Mouse (Mus musculus) liver, embryonic 11.5 days (tissue): ENCODE data around the gene Pdss1. TPM values are rescaled to one million over a fixed set of nuclear protein-coding genes. Genes with fewer than 3 reads are reported as not detected.
"Not testable (repeated sequence)": the region's sequence is repeated elsewhere in the genome, so short reads cannot be mapped to it uniquely, and the experiment has no call there.

ENCODE experiments used
- ATAC-seq: fragments of 200-750 bp; cut with Nextera tagmentation; replicated peaks from 2 replicates; pipeline ENCODE4 v1.8.0; 2017; ENCODE audit warnings: moderate number of reproducible peaks, mild to moderate bottlenecking, moderate TSS enrichment, moderate library complexity; ENCODE audit not compliant: low FRiP score
- DNase-seq: peaks from one replicate; pipeline ENCODE4 v3.0.0-alpha.2; 2017; ENCODE audit warnings: low spot score
- H3K27ac ChIP-seq: fragments of 300-500 bp; sonication (generic); 2 replicates; pipeline ENCODE4 v1.5.1; 2014; ENCODE audit warnings: mild to moderate bottlenecking, low read depth, low read length, control low read depth
- H3K27me3 ChIP-seq: fragments of 300-500 bp; sonication (generic); replicated peaks from 2 replicates; pipeline ENCODE4 v1.6.1; 2014; ENCODE audit warnings: low read length, mixed read lengths; ENCODE audit not compliant: control insufficient read depth, insufficient read depth
- H3K36me3 ChIP-seq: fragments of 300-500 bp; sonication (generic); 2 replicates; pipeline ENCODE4 v1.6.1; 2014; ENCODE audit warnings: mild to moderate bottlenecking, low read length, moderate library complexity, mixed read lengths; ENCODE audit not compliant: control insufficient read depth, insufficient read depth
- H3K4me1 ChIP-seq: fragments of 300-500 bp; sonication (generic); replicated peaks from 2 replicates; pipeline ENCODE4 v1.6.1; 2014; ENCODE audit warnings: low read length, mixed read lengths; ENCODE audit not compliant: control insufficient read depth, insufficient read depth
- H3K4me2 ChIP-seq: fragments of 300-500 bp; sonication (generic); 2 replicates; pipeline ENCODE4 v1.6.1; 2014; ENCODE audit warnings: mild to moderate bottlenecking, control low read depth, moderate library complexity
- H3K4me3 ChIP-seq: fragments of 300-500 bp; sonication (generic); 2 replicates; pipeline ENCODE4 v1.5.1; 2014; ENCODE audit warnings: low read depth, low read length, control low read depth
- H3K9ac ChIP-seq: fragments of 300-500 bp; sonication (generic); 2 replicates; pipeline ENCODE4 v1.6.1; 2014; ENCODE audit warnings: low read depth, low read length, control low read depth
- H3K9me3 ChIP-seq: fragments of 300-500 bp; sonication (generic); 2 replicates; pipeline ENCODE4 v1.6.1; 2016; ENCODE audit warnings: low read length, inconsistent platforms, mixed read lengths; ENCODE audit not compliant: control insufficient read depth
- WGBS: fragments of 180-500 bp; shearing (Covaris S2); extraction: QIAGEN DNeasy Blood & Tissue Kit; methylation state at CpG from one replicate; pipeline ENCODE4 v1.1.7; 2014; 5-methylcytosine and 5-hydroxymethylcytosine counted together
- polyA plus RNA-seq: library from polyadenylated mRNA; unstranded; fragments of >200 nt; fragmentation: Nextera tagmentation; extraction: Ambion mirVana; gene quantifications from 2 replicates; pipeline ENCODE4 v1.2.1, GENCODE M21; 2014

Gene Pdss1
- 34.0 and 34.9 TPM in 2 replicates for polyA plus RNA-seq

GRCm38 (mm10) chr2:22895282-22896273 lies at the start of gene Pdss1:
TSS of gene Pdss1 (plus strand) at chr2:22895522.
- Histone ChIP-seq H3K27me3 (no peaks in the 10 kb centered on the region), H3K9ac (peak within 1 kb of the TSS; percentile 86), H3K4me2 (peak within 1 kb of the TSS; percentile 69), H3K27ac (peak within 1 kb of the TSS; percentile 77), H3K9me3 (no peaks in the 10 kb centered on the region), H3K36me3 (peaks cover 3% of the 10 kb centered on the region; the same call in 1 of the 2 replicates), H3K4me3 (peak within 1 kb of the TSS; percentile 82), H3K4me1 (peaks cover 5% of the 10 kb centered on the region; the same call in 1 of the 2 replicates)
- DNase-seq (peak; percentile 92), ATAC-seq (peak; percentile 99)
- WGBS = under 1% methylated on average over 81 of the region's 81 CpGs

GRCm38 (mm10) chr2:22851900-22852299 lies 43.4 kb upstream of the Pdss1 start:
- Histone ChIP-seq H3K36me3 (no peaks in the 10 kb centered on the region; the same call in 1 of the 2 replicates), H3K27ac (no peak overlapping the region), H3K4me3 (no peak overlapping the region), H3K9me3 (no peaks in the 10 kb centered on the region), H3K4me2 (no peak overlapping the region), H3K27me3 (no peaks in the 10 kb centered on the region), H3K9ac (no peak overlapping the region), H3K4me1 (no peaks in the 10 kb centered on the region)
- DNase-seq (no peak), ATAC-seq (no peak)
- WGBS = 80% methylated on average over 4 of the region's 4 CpGs

GRCm38 (mm10) chr2:22857501-22857900 lies 37.8 kb upstream of the Pdss1 start:
- Histone ChIP-seq H3K4me1 (no peaks in the 10 kb centered on the region), H3K9me3 (no peaks in the 10 kb centered on the region), H3K9ac (no peak overlapping the region), H3K27ac (no peak overlapping the region), H3K4me3 (no peak overlapping the region), H3K27me3 (no peaks in the 10 kb centered on the region), H3K36me3 (no peaks in the 10 kb centered on the region; the same call in 1 of the 2 replicates), H3K4me2 (no peak overlapping the region)
- DNase-seq (no peak), ATAC-seq (no peak)
- 84% methylated on average over 3 of the region's 3 CpGs for WGBS

- WGBS = 80% methylated on average over 2 of the region's 2 CpGs
- H3K9ac ChIP-seq = no peak overlapping the region
- DNase-seq (no peak), ATAC-seq (no peak)
- H3K4me1 ChIP-seq = no peaks in the 10 kb centered on the region
- H3K27me3 ChIP-seq = no peaks in the 10 kb centered on the region
- H3K4me2 ChIP-seq = no peak overlapping the region
- no peak overlapping the region for H3K27ac ChIP-seq
- no peak overlapping the region for H3K4me3 ChIP-seq
- H3K36me3 ChIP-seq = no peaks in the 10 kb centered on the region
- no peaks in the 10 kb centered on the region for H3K9me3 ChIP-seq
These were observed 33.1 kb upstream of the Pdss1 start for GRCm38 (mm10) chr2:22862194-22862593.

- not testable (repeated sequence) for H3K9ac ChIP-seq, H3K36me3 ChIP-seq, H3K9me3 ChIP-seq, H3K4me3 ChIP-seq, H3K27me3 ChIP-seq, H3K4me2 ChIP-seq, H3K4me1 ChIP-seq, H3K27ac ChIP-seq
- DNase-seq (peak; percentile 49), ATAC-seq (peak; percentile 73)
- 4% methylated on average over 6 of the region's 6 CpGs for WGBS
These were observed 30.8 kb upstream of the Pdss1 start for GRCm38 (mm10) chr2:22864394-22865037.

DNA sequence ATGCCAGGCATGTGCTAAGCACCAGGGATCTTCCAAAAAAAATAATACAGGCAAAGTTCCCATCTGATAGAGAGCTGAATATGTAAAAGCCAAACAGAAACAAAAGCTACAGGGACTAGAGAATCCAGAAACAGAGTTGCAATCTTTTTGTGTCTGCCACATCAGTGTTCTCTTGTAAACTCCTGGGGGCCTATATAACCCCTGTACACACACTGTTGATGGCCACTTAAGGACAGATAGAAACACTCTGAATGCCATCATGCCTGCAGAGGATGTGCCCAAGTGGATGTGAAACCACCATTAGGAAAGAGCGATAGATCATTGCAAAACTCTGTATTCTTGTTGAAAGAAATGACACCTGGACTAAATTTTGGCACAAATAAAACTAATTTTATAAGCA lies 29.5 kb upstream of the Pdss1 start:
- 90% methylated on average over 1 of the region's 1 CpGs for WGBS

DNA sequence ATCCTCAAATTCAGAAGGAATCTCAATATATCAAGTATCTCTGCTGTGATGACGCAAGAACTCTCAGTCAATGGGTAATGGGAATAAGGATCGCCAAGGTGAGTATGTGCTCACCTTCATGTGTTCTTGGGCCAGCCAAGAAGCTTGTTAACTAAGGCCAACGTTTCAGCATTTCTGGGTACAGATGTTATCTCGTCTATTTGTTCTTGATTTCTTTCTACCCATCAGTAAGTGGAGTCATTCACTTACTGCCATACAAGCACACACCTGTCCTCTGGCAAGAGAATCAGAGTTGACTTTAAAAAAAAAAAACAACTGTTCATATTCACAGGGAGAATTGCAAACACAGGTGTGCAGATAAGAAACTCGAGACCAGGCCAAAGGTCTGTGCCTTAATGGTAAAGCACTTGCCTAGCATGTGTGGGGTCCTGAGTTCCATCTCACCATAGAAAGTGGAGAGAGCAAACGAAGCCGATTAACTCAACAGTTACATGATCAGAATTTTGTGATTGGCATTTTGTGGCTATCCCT lies 28.4 kb upstream of the Pdss1 start:
- 75% methylated on average over 7 of the region's 7 CpGs for WGBS
- Histone ChIP-seq H3K9me3 (no peaks in the 10 kb centered on the region), H3K4me2 (no peak overlapping the region), H3K27ac (no peak overlapping the region), H3K36me3 (no peaks in the 10 kb centered on the region), H3K9ac (no peak overlapping the region), H3K4me1 (no peaks in the 10 kb centered on the region), H3K27me3 (no peaks in the 10 kb centered on the region), H3K4me3 (no peak overlapping the region)
- ATAC-seq (no peak), DNase-seq (no peak)

More for the DNA sequence above, 29.5 kb upstream of the Pdss1 start:
- no peaks in the 10 kb centered on the region for H3K4me1 ChIP-seq
- H3K9me3 ChIP-seq = no peaks in the 10 kb centered on the region
- no peak overlapping the region for H3K4me3 ChIP-seq
- H3K36me3 ChIP-seq = no peaks in the 10 kb centered on the region
- ATAC-seq = no peak
- no peaks in the 10 kb centered on the region for H3K27me3 ChIP-seq
- H3K27ac ChIP-seq = no peak overlapping the region
- H3K4me2 ChIP-seq = no peak overlapping the region
- no peak for DNase-seq
- H3K9ac ChIP-seq = no peak overlapping the region

- Histone ChIP-seq H3K27me3 (no peaks in the 10 kb centered on the region), H3K4me3 (no peak overlapping the region), H3K9me3 (no peaks in the 10 kb centered on the region), H3K4me2 (no peak overlapping the region), H3K4me1 (no peaks in the 10 kb centered on the region), H3K36me3 (no peaks in the 10 kb centered on the region; the same call in 1 of the 2 replicates), H3K9ac (no peak overlapping the region), H3K27ac (no peak overlapping the region)
- WGBS = 90% methylated on average over 1 of the region's 1 CpGs
- no peak for DNase-seq
- no peak for ATAC-seq
These were observed 22.2 kb upstream of the Pdss1 start for GRCm38 (mm10) chr2:22873159-22873558.
